Comparison of ENCODE assay signal across 13 mouse cellular contexts in the genomic region with DNA sequence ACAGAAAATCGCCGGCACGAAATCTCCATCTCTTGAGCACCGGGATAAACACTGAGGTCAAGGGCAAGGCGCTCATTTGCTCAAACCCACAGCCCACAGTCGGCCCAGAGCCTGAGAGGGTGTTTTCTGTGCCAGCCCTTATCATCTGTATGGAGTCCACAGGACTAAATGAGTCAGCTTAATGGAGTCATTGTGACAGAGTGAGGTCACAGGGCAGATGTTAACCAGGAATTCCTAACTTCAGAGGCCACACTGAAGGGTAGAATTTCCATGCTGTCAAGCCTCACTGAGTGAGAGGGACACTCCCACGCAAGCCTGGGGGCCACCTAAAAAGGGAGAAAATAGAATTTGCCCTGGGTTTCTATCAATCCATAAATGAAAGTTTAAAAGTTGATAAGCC. TPM values are rescaled to one million over a fixed set of nuclear protein-coding genes. Genes with fewer than 3 reads are reported as not detected.
A peak's percentile ranks its signal among the peaks of the same experiment; 100 is the strongest.
DNase-seq lines count a peak whose midpoint lies in the region; ATAC-seq lines count a peak whose summit lies in the region.
"Had no signal": no experiment of that assay in that cellular context is flagged by ENCODE, and none has a peak within 500 bp of the region (broad histone marks: within the 10 kb centered on the region; RNA-seq: fewer than 3 reads in every experiment).

No protein-coding gene starts in this region.

- no peak overlapping the region for H3K9ac ChIP-seq in liver, embryonic 16.5 days (ENCODE audit: low read depth, low read length)
- H3K9ac ChIP-seq in liver, embryonic 11.5 days (ENCODE audit: low read depth, low read length) = no peak overlapping the region
- H3K9ac ChIP-seq in embryonic facial prominence, embryonic 13.5 days = no peak overlapping the region
- H3K9ac ChIP-seq: liver, embryonic 14.5 days; neural tube, embryonic 12.5 days had no signal

- no peak overlapping the region for H3K4me2 ChIP-seq in liver, embryonic 16.5 days (ENCODE audit: low read depth, low read length)
- H3K4me2 ChIP-seq in liver, embryonic 11.5 days = no peak overlapping the region
- peak overlapping the region; percentile 42 for H3K4me2 ChIP-seq in embryonic facial prominence, embryonic 13.5 days
- H3K4me2 ChIP-seq: neural tube, embryonic 12.5 days had no signal

- WGBS in liver, embryonic 16.5 days (ENCODE audit: insufficient replicate concordance) = 50% methylated on average over 7 of the region's 7 CpGs
- WGBS in liver, embryonic 11.5 days = 47% methylated on average over 7 of the region's 7 CpGs
- WGBS in embryonic facial prominence, embryonic 13.5 days = 11% methylated on average over 7 of the region's 7 CpGs

- H3K36me3 ChIP-seq in liver, embryonic 16.5 days (ENCODE audit: control insufficient read depth, insufficient read depth) = no peaks in the 10 kb centered on the region
- no peaks in the 10 kb centered on the region for H3K36me3 ChIP-seq in liver, embryonic 11.5 days (ENCODE audit: control insufficient read depth, insufficient read depth, low read length)
- no peaks in the 10 kb centered on the region for H3K36me3 ChIP-seq in embryonic facial prominence, embryonic 13.5 days
- H3K36me3 ChIP-seq: neural tube, embryonic 12.5 days had no signal

- H3K9me3 ChIP-seq in liver, embryonic 16.5 days (replicated peaks; ENCODE audit: control insufficient read depth, low read length) = no peaks in the 10 kb centered on the region
- H3K9me3 ChIP-seq in liver, embryonic 11.5 days (ENCODE audit: control insufficient read depth, low read length) = no peaks in the 10 kb centered on the region
- no peaks in the 10 kb centered on the region for H3K9me3 ChIP-seq in embryonic facial prominence, embryonic 13.5 days
- H3K9me3 ChIP-seq: neural tube, embryonic 12.5 days had no signal

- no peak for DNase-seq in liver, embryonic 11.5 days (ENCODE audit: low spot score)
- DNase-seq in ZHBTc4 (ENCODE audit: low read depth, low spot score) = peak; percentile 72
- peak; percentile 74 for DNase-seq in mesoderm, embryonic 11.5 days (ENCODE audit: low read depth, low spot score)
- DNase-seq in thymus, postnatal 0 days (ENCODE audit: low spot score) = no peak
- DNase-seq in layer of hippocampus, adult 9-10 months (ENCODE audit: low spot score) = no peak
- DNase-seq in gastrocnemius, adult 18-20 months (ENCODE audit: low spot score) = no peak
- DNase-seq: cerebellum, adult 9-11 months; spleen, adult 18-20 months had no signal

- ATAC-seq in liver, embryonic 16.5 days (ENCODE audit: low read depth) = 0 out of 2 replicates have a peak, but pooled peaks have one; percentile 45
- ATAC-seq in liver, embryonic 11.5 days (replicated peaks; ENCODE audit: low FRiP score) = no peak
- no peak for ATAC-seq in embryonic facial prominence, embryonic 13.5 days (ENCODE audit: insufficient number of reproducible peaks, insufficient read depth, low FRiP score, low TSS enrichment, low read depth)
- ATAC-seq: activated CD4-positive, CD25-positive, alpha-beta regulatory T cell, adult 4 months had no signal

- no peak overlapping the region for H3K4me3 ChIP-seq in liver, embryonic 16.5 days (ENCODE audit: low read depth, low read length)
- no peak overlapping the region for H3K4me3 ChIP-seq in liver, embryonic 11.5 days (ENCODE audit: low read depth, low read length)
- no peak overlapping the region for H3K4me3 ChIP-seq in embryonic facial prominence, embryonic 13.5 days
- H3K4me3 ChIP-seq: neural tube, embryonic 12.5 days had no signal

- no peaks in the 10 kb centered on the region; the same call in 1 of the 2 replicates for H3K4me1 ChIP-seq in liver, embryonic 16.5 days (ENCODE audit: control insufficient read depth, low read depth, low read length)
- H3K4me1 ChIP-seq in liver, embryonic 11.5 days (replicated peaks; ENCODE audit: control insufficient read depth, insufficient read depth, low read length) = no peaks in the 10 kb centered on the region; the same call in none of the 2 replicates
- H3K4me1 ChIP-seq in embryonic facial prominence, embryonic 13.5 days = peaks cover 79% of the 10 kb centered on the region

- no peak overlapping the region for H3K27ac ChIP-seq in liver, embryonic 16.5 days (ENCODE audit: low read length)
- no peak overlapping the region for H3K27ac ChIP-seq in liver, embryonic 11.5 days (ENCODE audit: low read depth, low read length)
- H3K27ac ChIP-seq in embryonic facial prominence, embryonic 13.5 days = peak overlapping the region; percentile 96
- H3K27ac ChIP-seq: liver, embryonic 14.5 days; neural tube, embryonic 12.5 days had no signal

- no peaks in the 10 kb centered on the region for H3K27me3 ChIP-seq in liver, embryonic 16.5 days (ENCODE audit: control insufficient read depth, insufficient read depth, low read depth, low read length)
- H3K27me3 ChIP-seq in liver, embryonic 11.5 days (replicated peaks; ENCODE audit: control insufficient read depth, insufficient read depth, low read length) = no peaks in the 10 kb centered on the region
- H3K27me3 ChIP-seq in embryonic facial prominence, embryonic 13.5 days = no peaks in the 10 kb centered on the region
- H3K27me3 ChIP-seq: neural tube, embryonic 12.5 days had no signal

RNA-seq across cellular contexts. Expression of a gene that starts 35.2 kb away (rescaled TPM):
- 3.8 and 4.7 TPM in 2 replicates for polyA plus RNA-seq in liver, embryonic 16.5 days (2015; fragmentation: Nextera tagmentation; extraction: Ambion mirVana)
- polyA plus RNA-seq in liver, embryonic 11.5 days (2014; fragmentation: Nextera tagmentation; extraction: Ambion mirVana) = 13.9 and 14.7 TPM in 2 replicates
- polyA plus RNA-seq in embryonic facial prominence, embryonic 13.5 days (2015; fragmentation: Nextera tagmentation; extraction: Ambion mirVana) = 148 and 177 TPM in 2 replicates
- 26.8 and 28.6 TPM in 2 replicates for polyA plus RNA-seq in thymus, postnatal 0 days (2015; fragmentation: Nextera tagmentation; extraction: Ambion mirVana)
- total RNA-seq in gastrocnemius, adult 18-20 months (2021) = 1 to 10 TPM; 2.8 to 4.7 TPM

Comparison
In these comparisons a context has a peak if more than half of its experiments do, and no peak if none do; other contexts are left out.
1. DNase-seq: peak in ZHBTc4 (single experiment) and mesoderm, embryonic 11.5 days (single experiment); none in liver, embryonic 11.5 days (single experiment), thymus, postnatal 0 days (single experiment), layer of hippocampus, adult 9-10 months (single experiment) and gastrocnemius, adult 18-20 months (single experiment).